Mouse (Mus musculus) heart, embryonic 11.5 days (tissue): ENCODE data around the gene Inava. TPM values are rescaled to one million over a fixed set of nuclear protein-coding genes. Genes with fewer than 3 reads are reported as not detected.

ENCODE experiments used
- ATAC-seq: fragments of 200-750 bp; cut with Nextera tagmentation; replicated peaks from 2 replicates; pipeline ENCODE4 v1.8.0; 2017; ENCODE audit warnings: moderate library complexity; ENCODE audit not compliant: insufficient number of reproducible peaks, low FRiP score, low TSS enrichment
- H3K27ac ChIP-seq: fragments of 300-500 bp; sonication (generic); 2 replicates; pipeline ENCODE4 v1.5.1; 2014; ENCODE audit warnings: mild to moderate bottlenecking, low read depth, low read length
- H3K27me3 ChIP-seq: fragments of 300-500 bp; sonication (generic); 2 replicates; pipeline ENCODE4 v1.6.1; 2014; ENCODE audit warnings: mild to moderate bottlenecking, low read length, mixed read lengths; ENCODE audit not compliant: control insufficient read depth, insufficient read depth
- H3K36me3 ChIP-seq: fragments of 300-500 bp; sonication (generic); 2 replicates; pipeline ENCODE4 v1.6.1; 2014; ENCODE audit warnings: mild to moderate bottlenecking, low read length, moderate library complexity, mixed read lengths; ENCODE audit not compliant: control insufficient read depth, insufficient read depth
- H3K4me1 ChIP-seq: fragments of 300-500 bp; sonication (generic); 2 replicates; pipeline ENCODE4 v1.6.1; 2014; ENCODE audit warnings: low read length; ENCODE audit not compliant: control insufficient read depth, insufficient read depth
- H3K4me2 ChIP-seq: fragments of 300-500 bp; sonication (generic); 2 replicates; pipeline ENCODE4 v1.6.1; 2014; ENCODE audit warnings: mild to moderate bottlenecking, moderate library complexity
- H3K4me3 ChIP-seq: fragments of 300-500 bp; sonication (generic); 2 replicates; pipeline ENCODE4 v1.5.1; 2014; ENCODE audit warnings: low read depth, low read length
- H3K9ac ChIP-seq: fragments of 300-500 bp; sonication (generic); 2 replicates; pipeline ENCODE4 v1.6.1; 2014; ENCODE audit warnings: mild to moderate bottlenecking, low read depth, low read length, moderate library complexity
- H3K9me3 ChIP-seq: fragments of 300-500 bp; sonication (generic); replicated peaks from 2 replicates; pipeline ENCODE4 v1.6.1; 2016; ENCODE audit warnings: low read length; ENCODE audit not compliant: control insufficient read depth
- WGBS: fragments of 180-500 bp; shearing (Covaris S2); extraction: QIAGEN DNeasy Blood & Tissue Kit; methylation state at CpG from one replicate; pipeline ENCODE4 v1.1.7; 2014; ENCODE audit not compliant: insufficient replicate concordance; 5-methylcytosine and 5-hydroxymethylcytosine counted together
- polyA plus RNA-seq: library from polyadenylated mRNA; unstranded; fragments of >200 nt; fragmentation: Nextera tagmentation; extraction: Ambion mirVana; gene quantifications from 2 replicates; pipeline ENCODE4 v1.2.1, GENCODE M21; 2014

Gene Inava
- polyA plus RNA-seq, 1 experiment from 2014 or later, result 2.1 TPM

DNA sequence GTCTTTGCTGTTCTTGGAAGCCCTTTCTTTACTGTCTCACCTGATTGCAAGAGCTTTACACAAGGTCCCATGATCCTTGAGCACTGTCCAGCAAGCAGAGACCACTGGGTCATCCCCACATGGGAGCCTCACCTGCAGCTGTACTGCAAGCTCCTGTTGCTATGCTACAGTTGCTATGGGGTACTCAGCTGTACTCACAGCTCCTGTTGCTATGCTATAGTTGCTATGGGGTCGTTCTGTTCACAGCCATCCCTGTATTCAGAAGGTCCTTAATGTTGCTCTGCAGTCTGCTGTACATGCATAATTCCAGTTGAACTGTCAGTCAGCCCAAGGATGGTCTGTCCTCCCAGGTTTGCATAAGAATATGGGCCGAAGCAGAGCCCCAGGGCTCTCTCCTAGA is 68.6 kb downstream of the Inava start:
- Histone ChIP-seq H3K27me3 (no peaks in the 10 kb centered on the region), H3K9me3 (no peaks in the 10 kb centered on the region), H3K27ac (no peak overlapping the region), H3K4me3 (no peak overlapping the region), H3K4me1 (no peaks in the 10 kb centered on the region), H3K4me2 (no peak overlapping the region), H3K9ac (no peak overlapping the region), H3K36me3 (0 out of 2 replicates have a peak, but pooled peaks cover 2% of the 10 kb centered on the region)
- 75% methylated on average over 2 of the region's 2 CpGs for WGBS
- no peak for ATAC-seq

Other genes starting within 250 kb of the Inava start
- gene Igfn1, start 227.9 kb downstream of the Inava start, polyA plus RNA-seq, result 0.04 TPM in 1 of 2 replicates, not detected in the other
- gene Tmem9, start 226.1 kb downstream of the Inava start, polyA plus RNA-seq, result 65.0 and 106 TPM in 2 replicates
- 0.44 TPM in 1 of 2 replicates, not detected in the other for gene Ascl5, start 183.5 kb downstream of the Inava start, polyA plus RNA-seq
- gene Cacna1s, start 181.5 kb downstream of the Inava start, polyA plus RNA-seq, result 0.69 and 0.79 TPM in 2 replicates
- gene Kif21b, start 102.9 kb downstream of the Inava start, polyA plus RNA-seq, result 3.9 TPM in 2 replicates
- not detected in 2 replicates for gene Mroh3, start 21.4 kb downstream of the Inava start, polyA plus RNA-seq
- gene Gpr25, start 26.6 kb upstream of the Inava start, polyA plus RNA-seq, result not detected in 2 replicates
- gene Camsap2, start 111.8 kb upstream of the Inava start, polyA plus RNA-seq, result 11.3 and 12.4 TPM in 2 replicates
- 12.6 and 14.0 TPM in 2 replicates for gene Ddx59, start 181.0 kb upstream of the Inava start, polyA plus RNA-seq
- 5.1 and 6.9 TPM in 2 replicates for gene Kif14, start 232.1 kb upstream of the Inava start, polyA plus RNA-seq